Mouse (Mus musculus) retina, adult 2 months (tissue): ENCODE results near the gene Ttc7.

Source experiments
- DNase-seq: peaks from one replicate; pipeline ENCODE4 v3.0.0-alpha.2; 2012; ENCODE audit warnings: low read depth, low spot score

Gene Ttc7

GRCm38 (mm10) chr17:87429431-87429830 is 146.7 kb downstream of the Ttc7 start:
- DNase-seq, result no peak
